Mouse (Mus musculus) forebrain, postnatal 0 days (tissue): ENCODE measurements around the gene Dpm2. TPM values are rescaled to one million over a fixed set of nuclear protein-coding genes. Genes with fewer than 3 reads are reported as not detected.
A peak's percentile ranks its signal among the peaks of the same experiment; 100 is the strongest.

Experiments used
- ATAC-seq: fragments of 200-750 bp; cut with Nextera tagmentation; 2 replicates; pipeline ENCODE4 v1.8.0; 2017; ENCODE audit warnings: mild to moderate bottlenecking, moderate library complexity
- DNase-seq: peaks from one replicate; pipeline ENCODE4 v3.0.0-alpha.2; 2015
- H3K27ac ChIP-seq: fragments of 300-500 bp; sonication (generic); 2 replicates; pipeline ENCODE4 v1.5.1; 2014; ENCODE audit warnings: low read depth, mild to moderate bottlenecking, antibody characterized with exemption, low read length, moderate library complexity, mixed read lengths
- H3K27me3 ChIP-seq: fragments of 300-500 bp; sonication (generic); 2 replicates; pipeline ENCODE4 v1.6.1; 2014; ENCODE audit warnings: mild to moderate bottlenecking, low read length, mixed read lengths; ENCODE audit not compliant: insufficient read depth
- H3K36me3 ChIP-seq: fragments of 300-500 bp; sonication (generic); 2 replicates; pipeline ENCODE4 v1.6.1; 2014; ENCODE audit warnings: mild to moderate bottlenecking, moderate library complexity; ENCODE audit not compliant: insufficient read depth
- H3K4me1 ChIP-seq: fragments of 300-500 bp; sonication (generic); 2 replicates; pipeline ENCODE4 v1.6.1; 2014; ENCODE audit warnings: antibody characterized with exemption; ENCODE audit not compliant: insufficient read depth
- H3K4me2 ChIP-seq: fragments of 300-500 bp; sonication (generic); 2 replicates; pipeline ENCODE4 v1.6.1; 2014; ENCODE audit warnings: low read depth, mild to moderate bottlenecking, moderate library complexity
- H3K4me3 ChIP-seq: fragments of 300-500 bp; sonication (generic); 2 replicates; pipeline ENCODE4 v1.5.1; 2014; ENCODE audit warnings: low read depth, low read length, mixed read lengths
- H3K9ac ChIP-seq: fragments of 300-500 bp; sonication (generic); 2 replicates; pipeline ENCODE4 v1.6.1; 2014; ENCODE audit warnings: mild to moderate bottlenecking
- H3K9me3 ChIP-seq: fragments of 300-500 bp; sonication (generic); 2 replicates; pipeline ENCODE4 v1.6.1; 2016; ENCODE audit warnings: low read length
- CTCF ChIP-seq: sonication (generic); IDR thresholded peaks from 2 replicates; pipeline ENCODE4 v1.5.1; 2016; ENCODE audit warnings: antibody characterized with exemption, control low read depth, low read depth
- WGBS: fragments of 180-500 bp; shearing (Covaris S2); extraction: QIAGEN DNeasy Blood & Tissue Kit; methylation state at CpG from one replicate; pipeline ENCODE4 v1.1.7; 2014; 5-methylcytosine and 5-hydroxymethylcytosine counted together
- polyA plus RNA-seq: library from polyadenylated mRNA; unstranded; fragments of >200 nt; fragmentation: Nextera tagmentation; extraction: Ambion mirVana; gene quantifications from 2 replicates; pipeline ENCODE4 v1.2.1, GENCODE M21; 2015
- total RNA-seq: library from RNA; depleted of rRNA; stranded (reverse); fragments of >200 nt; gene quantifications from 2 replicates; pipeline ENCODE4 v1.2.3, GENCODE M21; 2014; rRNA removed

Gene Dpm2
- total RNA-seq: 59.2 and 60.5 TPM in 2 replicates
- 142 and 152 TPM in 2 replicates for polyA plus RNA-seq

DNA sequence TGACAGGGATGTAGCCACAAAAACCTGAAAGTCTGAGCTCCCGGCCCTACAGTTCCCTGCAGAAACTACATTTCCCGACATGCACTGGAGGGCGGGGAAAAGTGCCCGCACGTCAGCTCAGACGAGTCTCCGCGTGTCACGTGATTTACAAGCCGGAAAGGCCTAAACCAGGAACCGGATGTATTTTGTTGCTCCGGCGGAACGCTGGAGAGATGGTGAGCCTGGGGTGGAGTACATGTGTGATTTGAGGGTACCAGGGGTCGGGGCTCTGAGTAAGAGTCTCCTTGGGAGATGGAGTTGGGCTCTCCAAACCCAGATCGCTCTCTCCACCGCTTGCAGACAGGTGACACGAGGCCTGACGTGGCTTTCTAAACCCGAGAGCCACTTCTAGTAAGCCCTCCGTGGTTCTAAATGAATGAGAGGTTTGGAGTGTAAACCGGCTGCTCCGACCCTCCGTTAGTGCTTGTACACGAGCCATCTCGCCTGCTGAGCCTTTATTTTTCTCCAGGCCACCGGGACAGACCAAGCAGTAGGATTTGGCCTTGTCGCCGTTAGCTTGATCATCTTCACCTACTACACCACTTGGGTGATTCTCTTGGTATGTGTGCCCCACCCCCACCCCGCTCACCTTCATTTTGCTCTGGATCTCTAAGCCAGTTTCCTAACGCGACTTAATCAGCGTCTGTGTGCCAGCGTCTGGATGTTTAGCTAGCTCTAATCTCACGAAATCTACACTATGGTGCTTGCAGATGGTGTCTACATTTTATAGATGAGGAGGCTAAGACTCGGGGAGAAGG is at the start of gene Dpm2:
Gene Dpm2 (plus strand): TSS at position 161 of the 797 bp plus-strand sequence.
- DNase-seq: peak; percentile 95
- no peak for TF ChIP-seq CTCF
- Histone ChIP-seq H3K4me2 (peak within 1 kb of the TSS; percentile 88), H3K27me3 (no peaks in the 10 kb centered on the region), H3K4me1 (peaks cover 7% of the 10 kb centered on the region), H3K27ac (peak within 1 kb of the TSS; percentile 78), H3K36me3 (peaks cover 29% of the 10 kb centered on the region), H3K4me3 (peak within 1 kb of the TSS; percentile 77), H3K9ac (peak within 1 kb of the TSS; percentile 77), H3K9me3 (no peaks in the 10 kb centered on the region)
- ATAC-seq: peak; percentile 87
- WGBS: 2% methylated on average over 36 of the region's 36 CpGs

DNA sequence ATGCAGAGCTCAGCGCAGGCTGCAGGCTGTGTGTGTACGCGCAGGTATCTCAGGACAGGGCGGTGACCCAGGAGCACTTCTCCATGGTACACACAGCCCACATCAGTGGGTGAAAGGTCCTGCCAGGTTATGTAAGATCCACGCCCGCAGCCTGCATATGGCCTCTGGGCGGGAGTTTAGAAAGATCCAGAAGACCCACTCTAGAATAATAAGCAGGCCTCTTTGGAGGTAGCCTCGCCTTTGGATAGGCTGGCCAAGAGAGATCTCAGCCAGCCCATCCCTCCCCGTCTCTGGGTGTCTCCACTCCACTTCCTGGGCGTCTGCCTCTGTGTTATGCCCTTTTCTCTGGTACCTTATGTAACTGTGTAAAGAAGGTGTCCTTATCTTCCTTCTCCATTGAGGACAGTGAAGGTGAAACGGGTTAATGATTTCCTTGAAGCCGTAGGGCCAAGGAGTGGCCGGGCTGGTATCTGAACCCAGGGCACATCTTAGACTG is 46.1 kb upstream of the Dpm2 start:
- TF ChIP-seq CTCF: no peak
- ATAC-seq (no peak), DNase-seq (no peak)
- Histone ChIP-seq H3K9ac (no peak overlapping the region), H3K27me3 (no peaks in the 10 kb centered on the region), H3K36me3 (no peaks in the 10 kb centered on the region), H3K4me2 (no peak overlapping the region), H3K27ac (no peak overlapping the region), H3K4me1 (no peaks in the 10 kb centered on the region), H3K9me3 (no peaks in the 10 kb centered on the region), H3K4me3 (no peak overlapping the region)
- WGBS: 89% methylated on average over 13 of the region's 13 CpGs

- 85% methylated on average over 12 of the region's 12 CpGs for WGBS
Observed at GRCm38 (mm10) chr2:32525816-32526215, 44.8 kb upstream of the Dpm2 start.

GRCm38 (mm10) chr2:32527468-32527966 is 43.1 kb upstream of the Dpm2 start:
- ATAC-seq (no peak), DNase-seq (no peak)
- H3K4me3 ChIP-seq: no peak overlapping the region
- no peaks in the 10 kb centered on the region for H3K9me3 ChIP-seq
- H3K36me3 ChIP-seq: no peaks in the 10 kb centered on the region
- TF ChIP-seq CTCF: no peak
- no peaks in the 10 kb centered on the region for H3K4me1 ChIP-seq
- H3K9ac ChIP-seq: no peak overlapping the region
- 74% methylated on average over 14 of the region's 14 CpGs for whole genome bisulfite sequencing
- no peaks in the 10 kb centered on the region for H3K27me3 ChIP-seq
- no peak overlapping the region for H3K4me2 ChIP-seq
- H3K27ac ChIP-seq: no peak overlapping the region

More at GRCm38 (mm10) chr2:32525816-32526215, 44.8 kb upstream of the Dpm2 start:
- no peak for TF ChIP-seq CTCF
- Histone ChIP-seq H3K4me1 (no peaks in the 10 kb centered on the region), H3K4me3 (no peak overlapping the region), H3K36me3 (no peaks in the 10 kb centered on the region), H3K9me3 (no peaks in the 10 kb centered on the region), H3K27me3 (no peaks in the 10 kb centered on the region), H3K27ac (no peak overlapping the region), H3K9ac (no peak overlapping the region), H3K4me2 (no peak overlapping the region)
- DNase-seq (no peak), ATAC-seq (no peak)

GRCm38 (mm10) chr2:32528326-32528725 is 42.3 kb upstream of the Dpm2 start:
- Histone ChIP-seq H3K4me1 (no peaks in the 10 kb centered on the region), H3K4me3 (no peak overlapping the region), H3K9ac (no peak overlapping the region), H3K27me3 (no peaks in the 10 kb centered on the region), H3K9me3 (no peaks in the 10 kb centered on the region), H3K4me2 (no peak overlapping the region), H3K36me3 (no peaks in the 10 kb centered on the region), H3K27ac (no peak overlapping the region)
- ATAC-seq (no peak), DNase-seq (no peak)
- WGBS: 89% methylated on average over 1 of the region's 1 CpGs
- TF ChIP-seq CTCF: no peak

DNA sequence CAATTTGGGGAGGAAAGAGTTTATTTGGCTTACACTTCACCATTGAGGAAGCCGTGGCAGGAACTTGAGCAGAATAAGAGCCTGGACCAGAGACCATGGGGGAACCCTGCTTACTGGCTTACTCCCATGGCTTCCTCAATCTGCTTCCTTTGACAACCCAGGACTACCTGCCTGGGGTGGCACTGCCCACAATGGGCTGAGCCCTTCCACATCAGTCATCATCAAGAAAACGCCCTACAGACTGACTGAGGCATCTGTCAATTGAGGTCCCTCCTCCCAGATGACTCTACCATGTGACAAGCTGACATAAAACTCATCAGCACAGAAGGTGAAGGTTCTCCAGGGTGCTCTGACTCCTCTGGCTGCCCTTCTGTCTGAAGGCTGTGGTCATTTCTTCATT is 40.2 kb upstream of the Dpm2 start:
- no peak overlapping the region for H3K4me2 ChIP-seq
- no peak overlapping the region for H3K9ac ChIP-seq
- TF ChIP-seq CTCF: no peak
- H3K9me3 ChIP-seq: no peaks in the 10 kb centered on the region
- no peak for ATAC-seq
- 0 out of 2 replicates have a peak, but pooled peaks cover 4% of the 10 kb centered on the region for H3K4me1 ChIP-seq
- H3K36me3 ChIP-seq: no peaks in the 10 kb centered on the region
- no peaks in the 10 kb centered on the region for H3K27me3 ChIP-seq
- no peak for DNase-seq
- no peak overlapping the region for H3K4me3 ChIP-seq
- 69% methylated on average over 2 of the region's 2 CpGs for WGBS
- H3K27ac ChIP-seq: no peak overlapping the region

- Histone ChIP-seq H3K9me3 (no peaks in the 10 kb centered on the region), H3K4me1 (peaks cover 19% of the 10 kb centered on the region; the same call in 1 of the 2 replicates), H3K27ac (no peak overlapping the region), H3K4me2 (no peak overlapping the region), H3K4me3 (no peak overlapping the region), H3K9ac (no peak overlapping the region), H3K27me3 (no peaks in the 10 kb centered on the region), H3K36me3 (no peaks in the 10 kb centered on the region)
- no peak for TF ChIP-seq CTCF
- DNase-seq (no peak), ATAC-seq (no peak)
- 92% methylated on average over 2 of the region's 2 CpGs for WGBS
Observed at GRCm38 (mm10) chr2:32533163-32533562, 37.5 kb upstream of the Dpm2 start.
